Mouse (Mus musculus) cerebellum, adult 2 months (tissue): Measurements from ENCODE around the gene Vax1. TPM values are rescaled to one million over a fixed set of nuclear protein-coding genes. Genes with fewer than 3 reads are reported as not detected.

Experiments used
- DNase-seq, 2 experiments: peaks; one replicate each; pipeline ENCODE4 v3.0.0; 2021
- H3K27ac ChIP-seq: fragments of 200-500 bp; 2 replicates; pipeline ENCODE4 v1.5.1; 2012; ENCODE audit warnings: low read length, control low read depth, inconsistent platforms; ENCODE audit not compliant: insufficient read depth
- H3K27me3 ChIP-seq: fragments of 200-500 bp; 2 replicates; pipeline ENCODE4 v1.6.1; 2012; ENCODE audit warnings: inconsistent platforms, mild to moderate bottlenecking, low read length, moderate library complexity; ENCODE audit not compliant: control insufficient read depth, insufficient read depth
- H3K4me1 ChIP-seq: fragments of 200-500 bp; 2 replicates; pipeline ENCODE4 v1.6.1; 2011; ENCODE audit warnings: low read length; ENCODE audit not compliant: control insufficient read depth, insufficient read depth
- H3K4me3 ChIP-seq: fragments of 200-500 bp; replicated peaks from 2 replicates; pipeline ENCODE3; 2011; ENCODE audit warnings: mild to moderate bottlenecking, low read depth, low read length, control low read depth; ENCODE audit not compliant: insufficient read depth
- CTCF ChIP-seq: fragments of 200-500 bp; IDR thresholded peaks from 2 replicates; pipeline ENCODE4 v1.5.1; 2011; ENCODE audit warnings: low read depth, mild to moderate bottlenecking, control low read depth, low read length, moderate library complexity, borderline replicate concordance; ENCODE audit not compliant: insufficient read depth
- POLR2A ChIP-seq: fragments of 200-500 bp; IDR thresholded peaks from 2 replicates; pipeline ENCODE4 v1.6.1; 2011; ENCODE audit warnings: low read length, control low read depth, borderline replicate concordance; ENCODE audit not compliant: insufficient read depth
- WGBS: fragments of 180-500 bp; shearing (Covaris S2); methylation state at CpG from one replicate; pipeline ENCODE4 v1.1.7; 2018; 5-methylcytosine and 5-hydroxymethylcytosine counted together
- polyA plus RNA-seq: library from polyadenylated mRNA; depleted of rRNA; stranded (reverse); fragments of >200 nt; gene quantifications from 2 replicates; pipeline ENCODE4 v1.2.3, GENCODE M21; 2012

Vax1 gene
- polyA plus RNA-seq, 1 experiment = 0.26 TPM

DNA sequence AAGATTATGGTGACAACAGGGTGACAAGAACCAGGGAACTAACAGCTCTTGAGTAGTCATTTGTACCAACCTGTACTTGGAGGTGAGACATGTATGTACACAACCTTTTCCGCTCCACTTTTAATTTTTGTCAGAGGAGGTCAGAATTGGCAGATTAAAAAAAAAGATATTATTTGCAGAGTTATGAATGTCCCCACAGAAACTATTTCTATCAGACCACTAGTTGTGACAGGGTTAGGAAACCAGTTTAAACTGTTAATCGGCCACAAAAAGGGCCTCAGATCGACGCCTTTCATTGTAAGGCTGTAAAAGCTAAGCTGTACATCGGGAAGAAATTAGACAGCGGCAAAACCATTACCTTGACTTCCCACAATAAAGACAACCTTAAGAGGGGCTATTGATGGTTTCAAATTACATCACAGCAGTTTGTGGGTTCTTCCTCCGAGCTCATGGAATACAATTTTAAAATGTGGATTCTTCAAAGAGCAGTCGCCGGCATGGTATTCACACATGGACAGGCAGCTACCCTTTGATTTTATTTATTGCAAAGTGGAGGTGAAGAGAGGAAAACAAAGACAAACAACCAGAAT is 25.4 kb upstream of the Vax1 start:
- H3K27me3 ChIP-seq = peaks cover 9% of the 10 kb centered on the region; the same call in 1 of the 2 replicates

DNA sequence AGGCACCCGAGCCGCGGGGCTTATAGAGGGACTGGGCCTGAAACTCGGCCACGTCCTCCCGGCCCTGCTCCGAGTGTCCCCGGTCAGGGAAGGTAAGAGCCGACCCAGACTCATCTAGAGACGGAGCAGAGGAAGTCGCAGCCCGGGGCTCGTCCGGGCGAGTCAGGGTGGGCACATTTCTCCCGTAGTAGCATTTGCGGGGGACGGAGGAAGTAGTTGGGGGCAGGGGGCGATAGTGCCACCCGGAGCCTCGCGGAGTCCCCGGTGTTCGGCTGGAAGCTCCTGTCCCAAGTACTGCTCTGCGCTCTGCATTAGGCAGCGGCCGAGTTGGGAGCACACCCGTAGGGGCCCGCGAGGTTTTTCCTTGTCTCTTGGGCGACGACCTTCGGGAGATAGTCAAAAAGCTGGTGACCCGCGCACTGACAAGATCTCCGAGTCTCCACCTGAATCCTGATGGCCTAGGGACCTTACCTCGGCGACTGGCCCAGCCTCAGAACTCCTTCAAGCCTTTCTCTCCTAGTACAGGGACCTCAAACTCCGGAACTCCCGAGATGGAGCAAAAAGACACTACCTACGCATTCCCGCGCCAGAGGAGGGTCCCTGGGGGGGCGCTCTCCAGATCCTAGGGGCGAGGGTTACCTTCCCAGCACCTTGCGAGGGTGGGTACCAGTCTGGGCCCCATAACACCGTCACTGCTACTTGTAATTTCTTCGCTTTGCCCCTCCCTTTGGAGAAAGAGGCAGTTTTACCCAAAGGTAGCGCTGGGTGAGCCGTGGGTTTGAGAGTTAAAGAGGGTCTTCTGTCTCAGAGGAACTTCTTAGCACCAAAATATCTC is 24.3 kb upstream of the Vax1 start:
- Histone ChIP-seq H3K4me3 (no peak overlapping the region), H3K4me1 (no peaks in the 10 kb centered on the region), H3K27me3 (peaks cover 9% of the 10 kb centered on the region; the same call in 1 of the 2 replicates), H3K27ac (no peak overlapping the region)
- DNase-seq = no peak
- 2% methylated on average over 50 of the region's 50 CpGs for WGBS
- no peak for TF ChIP-seq POLR2A
- TF ChIP-seq CTCF = no peak

More for the DNA sequence above, 25.4 kb upstream of the Vax1 start:
- Histone ChIP-seq H3K27ac (no peak overlapping the region), H3K4me3 (no peak overlapping the region), H3K4me1 (no peaks in the 10 kb centered on the region)
- no peak for DNase-seq
- no peak for TF ChIP-seq CTCF
- TF ChIP-seq POLR2A = no peak
- 14% methylated on average over 9 of the region's 9 CpGs for WGBS

DNA sequence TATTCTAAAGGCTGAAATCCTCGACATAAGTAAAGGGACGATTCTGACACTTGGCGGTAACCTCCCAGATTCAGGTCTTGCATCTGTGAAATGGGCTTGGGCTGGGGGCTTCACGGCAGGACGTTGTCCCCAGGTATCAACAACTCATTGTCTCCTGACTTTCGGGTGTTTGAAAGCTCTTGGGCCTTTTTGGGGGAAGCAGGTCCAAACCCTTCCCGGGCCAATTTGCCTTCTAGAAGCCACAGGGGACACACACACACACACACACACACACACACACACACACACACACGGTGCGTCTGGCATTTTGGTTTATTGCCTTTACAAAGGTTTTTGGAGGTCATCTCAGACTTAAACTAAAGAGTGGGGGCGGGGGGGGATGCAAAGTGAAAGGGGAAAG is 23.6 kb upstream of the Vax1 start:
- peaks cover 9% of the 10 kb centered on the region; the same call in 1 of the 2 replicates for H3K27me3 ChIP-seq
- no peak for TF ChIP-seq CTCF
- TF ChIP-seq POLR2A = no peak
- no peaks in the 10 kb centered on the region for H3K4me1 ChIP-seq
- WGBS = 3% methylated on average over 10 of the region's 10 CpGs
- no peak overlapping the region for H3K4me3 ChIP-seq
- DNase-seq = no peak
- no peak overlapping the region for H3K27ac ChIP-seq

DNA sequence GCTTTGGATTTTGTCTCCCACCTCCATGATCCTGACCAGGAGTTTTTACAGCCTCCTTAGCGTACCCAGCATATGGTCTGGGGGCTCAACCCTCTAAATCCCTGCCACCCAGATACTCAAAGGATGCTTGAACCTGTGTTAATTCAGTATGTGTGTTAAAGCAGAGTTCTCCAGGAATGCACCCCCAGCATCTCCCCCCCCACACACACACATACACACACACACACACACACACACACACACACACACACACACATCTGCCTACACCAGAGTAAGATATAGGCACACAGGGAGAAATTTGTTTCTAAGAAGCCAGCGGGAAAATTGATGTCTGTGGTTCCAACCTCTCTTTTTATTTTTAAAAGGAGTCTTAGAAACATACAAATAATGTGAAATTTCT is 22.6 kb upstream of the Vax1 start:
- 7% methylated on average over 2 of the region's 2 CpGs for WGBS
- no peak overlapping the region for H3K4me3 ChIP-seq
- no peak overlapping the region for H3K27ac ChIP-seq
- DNase-seq = no peak
- H3K4me1 ChIP-seq = no peaks in the 10 kb centered on the region
- no peak for TF ChIP-seq POLR2A
- no peak for TF ChIP-seq CTCF
- peaks cover 9% of the 10 kb centered on the region; the same call in 1 of the 2 replicates for H3K27me3 ChIP-seq

DNA sequence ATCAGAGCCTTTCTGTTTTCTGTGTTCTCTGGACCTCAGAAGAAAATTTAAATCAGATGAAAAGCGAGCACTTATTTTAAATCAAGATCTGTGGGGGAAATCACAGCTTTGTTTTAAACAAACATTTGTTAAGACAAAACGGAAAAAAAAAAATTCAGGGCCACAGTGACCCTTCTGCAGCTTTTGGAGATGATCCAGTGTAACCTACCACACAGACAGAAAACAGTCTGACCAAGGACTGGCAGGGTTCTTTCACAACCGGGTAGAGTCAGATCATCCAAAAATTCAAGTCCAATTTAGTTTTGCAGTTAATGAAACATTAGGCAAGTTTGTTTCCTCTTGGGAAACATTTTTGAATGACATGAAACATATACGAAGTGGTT is 21.3 kb upstream of the Vax1 start:
- H3K27ac ChIP-seq = no peak overlapping the region
- DNase-seq = no peak
- H3K4me3 ChIP-seq = no peak overlapping the region
- TF ChIP-seq POLR2A (no peak), CTCF (no peak)
- peaks cover 9% of the 10 kb centered on the region; the same call in 1 of the 2 replicates for H3K27me3 ChIP-seq
- 9% methylated on average over 4 of the region's 4 CpGs for WGBS
- H3K4me1 ChIP-seq = no peaks in the 10 kb centered on the region

DNA sequence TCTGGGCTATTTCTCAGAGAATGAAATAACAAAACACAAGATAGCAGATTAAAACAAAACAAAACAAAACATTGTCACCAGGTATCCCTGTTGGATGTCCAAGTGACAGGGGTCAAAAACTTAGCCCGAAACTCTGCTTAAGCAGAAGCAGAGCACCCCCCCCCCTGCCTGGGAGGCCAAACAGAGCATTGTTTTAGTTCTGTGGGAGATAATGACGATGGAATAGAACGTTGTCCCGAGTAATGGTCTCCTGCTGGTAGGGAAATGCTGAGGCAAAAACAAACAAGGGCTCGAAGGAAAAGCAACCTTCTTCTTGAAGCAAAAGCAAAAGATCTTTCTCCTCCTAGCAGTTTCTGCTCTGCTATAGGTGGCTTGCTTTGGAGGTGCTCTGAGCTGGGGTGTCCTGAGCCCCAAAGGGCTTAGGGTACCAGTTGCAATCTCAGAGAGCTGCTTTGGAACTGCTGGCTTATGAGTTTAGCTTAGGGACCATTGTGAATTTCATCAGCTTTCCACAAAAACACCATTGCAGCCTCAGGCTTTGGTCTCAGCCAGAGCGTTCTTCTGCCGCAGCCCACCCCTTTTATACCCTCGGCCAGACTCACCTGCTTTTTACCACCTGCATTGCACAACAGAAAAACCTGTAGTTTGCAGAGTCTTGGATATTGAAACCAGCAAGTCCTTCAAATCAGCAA is 20.7 kb upstream of the Vax1 start:
- TF ChIP-seq CTCF = no peak
- TF ChIP-seq POLR2A = no peak
- H3K27ac ChIP-seq = no peak overlapping the region
- no peak for DNase-seq
- H3K27me3 ChIP-seq = peaks cover 9% of the 10 kb centered on the region; the same call in 1 of the 2 replicates
- H3K4me3 ChIP-seq = no peak overlapping the region
- no peaks in the 10 kb centered on the region for H3K4me1 ChIP-seq
- WGBS = 3% methylated on average over 8 of the region's 8 CpGs

DNA sequence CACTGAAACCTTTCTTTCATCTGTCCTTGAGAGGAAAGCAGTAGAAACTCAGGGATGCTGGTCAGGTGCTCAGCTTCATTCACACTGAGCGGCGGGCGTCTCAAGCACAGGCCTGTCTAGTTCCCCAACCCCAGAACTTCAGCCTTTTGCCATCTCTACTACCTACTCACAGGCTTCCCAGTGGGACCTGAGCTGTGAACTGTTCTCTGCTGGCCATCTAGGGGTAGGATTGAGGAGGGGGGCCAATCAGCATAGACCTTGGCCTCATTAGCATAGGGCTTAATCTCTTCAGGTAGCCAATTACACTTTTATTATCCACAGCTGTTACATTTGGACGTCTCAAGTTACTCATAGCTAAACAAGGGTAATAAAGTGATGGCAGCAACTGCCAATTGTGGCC is 19.1 kb upstream of the Vax1 start:
- H3K4me1 ChIP-seq = no peaks in the 10 kb centered on the region
- no peak for DNase-seq
- H3K27me3 ChIP-seq = peaks cover 8% of the 10 kb centered on the region; the same call in 1 of the 2 replicates
- WGBS = 46% methylated on average over 4 of the region's 4 CpGs
- TF ChIP-seq CTCF = no peak
- no peak for TF ChIP-seq POLR2A
- H3K4me3 ChIP-seq = no peak overlapping the region
- no peak overlapping the region for H3K27ac ChIP-seq

DNA sequence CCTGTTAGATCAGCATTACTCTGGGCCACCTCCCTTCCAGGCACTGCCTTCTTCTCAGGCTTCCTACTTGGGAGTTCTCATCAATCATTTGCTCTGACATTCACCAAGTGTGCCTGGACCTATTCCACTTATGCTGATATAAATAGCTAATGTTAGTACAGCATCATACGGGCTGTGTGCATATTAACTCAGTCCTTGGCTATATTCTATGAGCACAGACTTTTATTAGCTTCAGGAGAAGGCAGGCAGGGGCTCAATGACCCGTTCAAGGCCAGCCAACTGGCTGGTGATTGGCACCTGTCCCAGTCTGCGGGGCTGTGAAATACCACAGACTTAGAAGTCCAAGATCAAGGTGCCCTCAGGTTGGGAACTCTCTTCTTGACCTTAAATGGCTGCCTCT is 14.1 kb upstream of the Vax1 start:
- no peak for TF ChIP-seq POLR2A
- no peak for TF ChIP-seq CTCF
- no peak overlapping the region for H3K4me3 ChIP-seq
- H3K4me1 ChIP-seq = no peaks in the 10 kb centered on the region
- H3K27ac ChIP-seq = no peak overlapping the region
- H3K27me3 ChIP-seq = no peaks in the 10 kb centered on the region; the same call in 1 of the 2 replicates
- no peak for DNase-seq
- WGBS = 10% methylated on average over 3 of the region's 3 CpGs
